Comparison of ENCODE assay signal across 8 mouse cellular contexts in genomic region chrX:95025779-95026360, GRCm38 (mm10). TPM values are rescaled to one million over a fixed set of nuclear protein-coding genes. Genes with fewer than 3 reads are reported as not detected.
DNase-seq lines count a peak whose midpoint lies in the region; ATAC-seq and TF ChIP-seq lines count a peak whose summit lies in the region.

No protein-coding gene starts in this region.

- H3K9ac ChIP-seq in forebrain, embryonic 16.5 days (replicated peaks; ENCODE audit: low read depth, low read length) = peak overlapping the region; percentile 55
- peak overlapping the region; percentile 54 for H3K9ac ChIP-seq in kidney, postnatal 0 days (ENCODE audit: low read depth, low read length)
- peak overlapping the region; percentile 59 for H3K9ac ChIP-seq in midbrain, embryonic 12.5 days (replicated peaks)

- H3K36me3 ChIP-seq in forebrain, embryonic 16.5 days (ENCODE audit: control insufficient read depth, insufficient read depth) = no peaks in the 10 kb centered on the region
- no peaks in the 10 kb centered on the region for H3K36me3 ChIP-seq in kidney, postnatal 0 days (ENCODE audit: insufficient read depth, low read length)
- H3K36me3 ChIP-seq in midbrain, embryonic 12.5 days = no peaks in the 10 kb centered on the region

- no peaks in the 10 kb centered on the region for H3K4me1 ChIP-seq in cerebellum, adult 2 months (ENCODE audit: control insufficient read depth, insufficient read depth, low read length)
- H3K4me1 ChIP-seq in forebrain, embryonic 16.5 days (replicated peaks; ENCODE audit: control insufficient read depth, insufficient read depth, low read length) = 0 out of 2 replicates have a peak, but pooled peaks cover 2% of the 10 kb centered on the region
- no peaks in the 10 kb centered on the region for H3K4me1 ChIP-seq in kidney, postnatal 0 days (replicated peaks; ENCODE audit: insufficient read depth, low read length)
- no peaks in the 10 kb centered on the region for H3K4me1 ChIP-seq in midbrain, embryonic 12.5 days

- H3K27ac ChIP-seq in cerebellum, adult 2 months (ENCODE audit: insufficient read depth, low read length) = peak overlapping the region; percentile 62; the same call in 1 of the 2 replicates
- H3K27ac ChIP-seq in forebrain, embryonic 16.5 days (ENCODE audit: low read length) = peak overlapping the region; percentile 79
- H3K27ac ChIP-seq in kidney, postnatal 0 days = peak overlapping the region; percentile 87
- peak overlapping the region; percentile 85 for H3K27ac ChIP-seq in midbrain, embryonic 12.5 days (replicated peaks)

- no peak for TF ChIP-seq POLR2A in cerebellum, adult 2 months (IDR thresholded peaks at IDR 0.05; ENCODE audit: borderline replicate concordance, insufficient read depth, low read length)

- DNase-seq in cerebellum, adult 2 months = no peak
- DNase-seq in cerebellum, postnatal 14 days = no peak
- DNase-seq in right cerebral cortex, adult 18-20 months = peak; percentile 9
- no peak for DNase-seq in right cerebral cortex, postnatal 14 days
- no peak for DNase-seq in kidney, postnatal 0 days (ENCODE audit: low spot score)
- no peak for DNase-seq in thymus, adult 18-20 months

- peak; percentile 55 for ATAC-seq in forebrain, embryonic 16.5 days
- no peak; the same call in 1 of the 2 replicates for ATAC-seq in kidney, postnatal 0 days (replicated peaks; ENCODE audit: low FRiP score, low read depth)
- peak; percentile 57 for ATAC-seq in midbrain, embryonic 12.5 days (ENCODE audit: low FRiP score, low read depth)

- H3K4me2 ChIP-seq in forebrain, embryonic 16.5 days (ENCODE audit: low read length) = peak overlapping the region; percentile 59
- peak overlapping the region; percentile 64 for H3K4me2 ChIP-seq in kidney, postnatal 0 days (ENCODE audit: low read length)
- peak overlapping the region; percentile 57 for H3K4me2 ChIP-seq in midbrain, embryonic 12.5 days (replicated peaks)

- no peak for TF ChIP-seq CTCF in cerebellum, adult 2 months (IDR thresholded peaks at IDR 0.05; ENCODE audit: borderline replicate concordance, insufficient read depth, low read depth, low read length)
- no peak; the same call in 1 of the 2 replicates for TF ChIP-seq CTCF in kidney, postnatal 0 days (IDR thresholded peaks at IDR 0.05; ENCODE audit: low read depth)

- H3K4me3 ChIP-seq in cerebellum, adult 2 months (replicated peaks; ENCODE audit: insufficient read depth, low read depth, low read length) = peak overlapping the region; percentile 72
- H3K4me3 ChIP-seq in forebrain, embryonic 16.5 days (replicated peaks; ENCODE audit: low read length) = peak overlapping the region; percentile 48
- H3K4me3 ChIP-seq in kidney, postnatal 0 days (replicated peaks; ENCODE audit: low read depth, low read length) = peak overlapping the region; percentile 50
- H3K4me3 ChIP-seq in midbrain, embryonic 12.5 days = peak overlapping the region; percentile 50

- no peaks in the 10 kb centered on the region for H3K27me3 ChIP-seq in cerebellum, adult 2 months (ENCODE audit: control insufficient read depth, insufficient read depth, low read length)
- H3K27me3 ChIP-seq in forebrain, embryonic 16.5 days (replicated peaks; ENCODE audit: control insufficient read depth, insufficient read depth, low read length) = no peaks in the 10 kb centered on the region
- no peaks in the 10 kb centered on the region for H3K27me3 ChIP-seq in kidney, postnatal 0 days (ENCODE audit: insufficient read depth, low read length)
- H3K27me3 ChIP-seq in midbrain, embryonic 12.5 days = no peaks in the 10 kb centered on the region; the same call in 1 of the 2 replicates

- no peaks in the 10 kb centered on the region for H3K9me3 ChIP-seq in forebrain, embryonic 16.5 days (ENCODE audit: control insufficient read depth, low read length)
- no peaks in the 10 kb centered on the region for H3K9me3 ChIP-seq in kidney, postnatal 0 days (replicated peaks; ENCODE audit: low read length)
- no peaks in the 10 kb centered on the region for H3K9me3 ChIP-seq in midbrain, embryonic 12.5 days

- 6% methylated on average over 23 of the region's 23 CpGs for WGBS in cerebellum, adult 2 months
- WGBS in forebrain, embryonic 16.5 days = 21% methylated on average over 23 of the region's 23 CpGs
- WGBS in kidney, postnatal 0 days = 24% methylated on average over 23 of the region's 23 CpGs
- WGBS in midbrain, embryonic 12.5 days = 24% methylated on average over 23 of the region's 23 CpGs

RNA-seq across cellular contexts. Expression of gene Spin4, which starts 0.6 kb away (rescaled TPM):
- 0.80 and 0.92 TPM in 2 replicates for polyA plus RNA-seq in cerebellum, adult 2 months (2012; rRNA removed)
- 4.3 and 5.6 TPM in 2 replicates for polyA plus RNA-seq in forebrain, embryonic 16.5 days (2015; fragmentation: Nextera tagmentation; extraction: Ambion mirVana)
- 7.5 and 7.8 TPM in 2 replicates for polyA plus RNA-seq in kidney, postnatal 0 days (2015; fragmentation: Nextera tagmentation; extraction: Ambion mirVana)
- 7.7 and 8.2 TPM in 2 replicates for polyA plus RNA-seq in midbrain, embryonic 12.5 days (2016; fragmentation: Nextera tagmentation; extraction: Ambion mirVana)
